Mouse (Mus musculus): Measurements from ENCODE around the gene Omt2a.

GRCm38 (mm10) chr9:78354665-78355578 is 40.3 kb upstream of the Omt2a start:
- no peak for TF ChIP-seq CHD2 (IDR thresholded peaks at IDR 0.05; ENCODE audit: low read depth, low read length)
- no peak for TF ChIP-seq HCFC1 (IDR thresholded peaks at IDR 0.05; ENCODE audit: borderline replicate concordance, insufficient read depth, low read length)
